Mouse (Mus musculus) kidney, embryonic 15.5 days (tissue): Measurements from ENCODE around the gene D130043K22Rik. TPM values are rescaled to one million over a fixed set of nuclear protein-coding genes. Genes with fewer than 3 reads are reported as not detected.
"Not testable (repeated sequence)": the region's sequence is repeated elsewhere in the genome, so short reads cannot be mapped to it uniquely, and the experiment has no call there.

Source experiments
- ATAC-seq: fragments of 200-750 bp; cut with Nextera tagmentation; replicated peaks from 2 replicates; pipeline ENCODE4 v1.8.0; 2017; ENCODE audit warnings: moderate TSS enrichment; ENCODE audit not compliant: low FRiP score
- H3K27ac ChIP-seq: fragments of 300-500 bp; sonication (generic); 2 replicates; pipeline ENCODE4 v1.5.1; 2015; ENCODE audit warnings: mild to moderate bottlenecking, inconsistent platforms
- H3K27me3 ChIP-seq: fragments of 300-500 bp; sonication (generic); 2 replicates; pipeline ENCODE4 v1.6.1; 2015; ENCODE audit warnings: inconsistent platforms
- H3K36me3 ChIP-seq: fragments of 300-500 bp; sonication (generic); 2 replicates; pipeline ENCODE4 v1.6.1; 2015; ENCODE audit warnings: inconsistent platforms
- H3K4me1 ChIP-seq: fragments of 300-500 bp; sonication (generic); 2 replicates; pipeline ENCODE4 v1.6.1; 2015; ENCODE audit warnings: inconsistent platforms
- H3K4me2 ChIP-seq: fragments of 300-500 bp; sonication (generic); 2 replicates; pipeline ENCODE4 v1.6.1; 2015; ENCODE audit warnings: moderate library complexity, mild to moderate bottlenecking, inconsistent platforms
- H3K4me3 ChIP-seq: fragments of 300-500 bp; sonication (generic); replicated peaks from 2 replicates; pipeline ENCODE4 v1.5.1; 2015; ENCODE audit warnings: mild to moderate bottlenecking, inconsistent platforms
- H3K9ac ChIP-seq: fragments of 300-500 bp; sonication (generic); 2 replicates; pipeline ENCODE4 v1.6.1; 2015; ENCODE audit warnings: mild to moderate bottlenecking, inconsistent platforms
- H3K9me3 ChIP-seq: fragments of 300-500 bp; sonication (generic); replicated peaks from 2 replicates; pipeline ENCODE4 v1.6.1; 2016; ENCODE audit warnings: inconsistent platforms
- WGBS: fragments of 180-500 bp; shearing (Covaris S2); methylation state at CpG from one replicate; pipeline ENCODE4 v1.1.7; 2015; ENCODE audit warnings: mixed read lengths; 5-methylcytosine and 5-hydroxymethylcytosine counted together
- polyA plus RNA-seq: library from polyadenylated mRNA; unstranded; fragments of >200 nt; fragmentation: Nextera tagmentation; extraction: Ambion mirVana; gene quantifications from 2 replicates; pipeline ENCODE4 v1.2.1, GENCODE M21; 2015

D130043K22Rik gene
- polyA plus RNA-seq, 1 experiment from 2014 or later: 0.61 TPM

GRCm38 (mm10) chr13:24816125-24817092 lies 28.5 kb upstream of the D130043K22Rik start:
- Histone ChIP-seq H3K9ac (no peak overlapping the region), H3K4me3 (no peak overlapping the region), H3K9me3 (no peaks in the 10 kb centered on the region), H3K4me2 (no peak overlapping the region), H3K36me3 (peaks cover 54% of the 10 kb centered on the region), H3K27me3 (no peaks in the 10 kb centered on the region), H3K27ac (no peak overlapping the region), H3K4me1 (no peaks in the 10 kb centered on the region)
- ATAC-seq: peak; percentile 84
- 55% methylated on average over 4 of the region's 4 CpGs for WGBS

GRCm38 (mm10) chr13:24819931-24820330 lies 25.0 kb upstream of the D130043K22Rik start:
- no peak overlapping the region for H3K4me2 ChIP-seq
- no peak for ATAC-seq
- WGBS: 79% methylated on average over 1 of the region's 1 CpGs

GRCm38 (mm10) chr13:24822663-24823343 lies 22.1 kb upstream of the D130043K22Rik start:
- no peaks in the 10 kb centered on the region for H3K27me3 ChIP-seq
- no peak overlapping the region for H3K4me2 ChIP-seq
- H3K9me3 ChIP-seq: no peaks in the 10 kb centered on the region
- no peaks in the 10 kb centered on the region for H3K4me1 ChIP-seq
- WGBS: 84% methylated on average over 16 of the region's 16 CpGs
- peaks cover 13% of the 10 kb centered on the region for H3K36me3 ChIP-seq
- H3K9ac ChIP-seq: no peak overlapping the region
- ATAC-seq: no peak
- H3K4me3 ChIP-seq: no peak overlapping the region
- no peak overlapping the region for H3K27ac ChIP-seq

More at GRCm38 (mm10) chr13:24819931-24820330, 25.0 kb upstream of the D130043K22Rik start:
- Histone ChIP-seq H3K27me3 (no peaks in the 10 kb centered on the region), H3K36me3 (peaks cover 25% of the 10 kb centered on the region), H3K4me3 (no peak overlapping the region), H3K4me1 (no peaks in the 10 kb centered on the region), H3K9ac (no peak overlapping the region), H3K9me3 (no peaks in the 10 kb centered on the region), H3K27ac (no peak overlapping the region)

- no peak for ATAC-seq
- no peak overlapping the region for H3K27ac ChIP-seq
- H3K9me3 ChIP-seq: no peaks in the 10 kb centered on the region
- H3K27me3 ChIP-seq: no peaks in the 10 kb centered on the region
- peaks cover under 1% of the 10 kb centered on the region; the same call in 1 of the 2 replicates for H3K36me3 ChIP-seq
- no peak overlapping the region for H3K4me2 ChIP-seq
- WGBS: 91% methylated on average over 4 of the region's 4 CpGs
- H3K9ac ChIP-seq: no peak overlapping the region
- no peaks in the 10 kb centered on the region for H3K4me1 ChIP-seq
- no peak overlapping the region for H3K4me3 ChIP-seq
Observed at GRCm38 (mm10) chr13:24824647-24825046, 20.3 kb upstream of the D130043K22Rik start.

GRCm38 (mm10) chr13:24825587-24825986 lies 19.3 kb upstream of the D130043K22Rik start:
- Histone ChIP-seq H3K36me3 (no peaks in the 10 kb centered on the region), H3K4me3 (no peak overlapping the region), H3K9ac (no peak overlapping the region), H3K9me3 (no peaks in the 10 kb centered on the region), H3K4me2 (no peak overlapping the region), H3K27ac (no peak overlapping the region), H3K27me3 (no peaks in the 10 kb centered on the region), H3K4me1 (0 out of 2 replicates have a peak, but pooled peaks cover 1% of the 10 kb centered on the region)
- ATAC-seq: no peak
- 89% methylated on average over 4 of the region's 4 CpGs for WGBS

GRCm38 (mm10) chr13:24826116-24826515 lies 18.8 kb upstream of the D130043K22Rik start:
- no peaks in the 10 kb centered on the region for H3K9me3 ChIP-seq
- no peaks in the 10 kb centered on the region for H3K27me3 ChIP-seq
- H3K4me3 ChIP-seq: no peak overlapping the region
- H3K4me1 ChIP-seq: 0 out of 2 replicates have a peak, but pooled peaks cover 2% of the 10 kb centered on the region
- H3K9ac ChIP-seq: no peak overlapping the region
- no peaks in the 10 kb centered on the region for H3K36me3 ChIP-seq
- H3K27ac ChIP-seq: no peak overlapping the region
- WGBS: 83% methylated on average over 7 of the region's 7 CpGs
- no peak overlapping the region for H3K4me2 ChIP-seq
- no peak for ATAC-seq

- Histone ChIP-seq H3K36me3 (peaks cover 4% of the 10 kb centered on the region; the same call in 1 of the 2 replicates), H3K27me3 (no peaks in the 10 kb centered on the region), H3K4me3 (peak overlapping the region; percentile 85), H3K4me2 (peak overlapping the region; percentile 65), H3K9me3 (no peaks in the 10 kb centered on the region), H3K9ac (peak overlapping the region; percentile 91), H3K27ac (peak overlapping the region; percentile 86), H3K4me1 (peaks cover 20% of the 10 kb centered on the region)
- no peak for ATAC-seq
- WGBS: 2% methylated on average over 20 of the region's 20 CpGs
Observed at GRCm38 (mm10) chr13:24830756-24831352, 14.1 kb upstream of the D130043K22Rik start.

GRCm38 (mm10) chr13:24831353-24832130 lies 13.4 kb upstream of the D130043K22Rik start, which contains the start of the genes Acot13 and Tdp2:
Acot13 (minus strand) TSS chr13:24831540.
Tdp2 (plus strand) TSS chr13:24831679.
- Histone ChIP-seq H3K4me3 (peak within 1 kb of the TSS; percentile 85), H3K27ac (peak within 1 kb of the TSS; percentile 97), H3K36me3 (peaks cover 6% of the 10 kb centered on the region; the same call in 1 of the 2 replicates), H3K4me2 (peak within 1 kb of the TSS; percentile 65), H3K9me3 (no peaks in the 10 kb centered on the region), H3K27me3 (no peaks in the 10 kb centered on the region), H3K9ac (peak within 1 kb of the TSS; percentile 91), H3K4me1 (peaks cover 20% of the 10 kb centered on the region)
- peak; percentile 97 for ATAC-seq
- WGBS: under 1% methylated on average over 90 of the region's 90 CpGs

GRCm38 (mm10) chr13:24832131-24832810 lies 12.7 kb upstream of the D130043K22Rik start:
- Histone ChIP-seq H3K9ac (peak overlapping the region; percentile 91), H3K4me3 (peak overlapping the region; percentile 85), H3K36me3 (peaks cover 10% of the 10 kb centered on the region), H3K9me3 (no peaks in the 10 kb centered on the region), H3K27me3 (no peaks in the 10 kb centered on the region), H3K4me2 (peak overlapping the region; percentile 65), H3K4me1 (peaks cover 20% of the 10 kb centered on the region), H3K27ac (peak overlapping the region; percentile 97)
- ATAC-seq: peak; percentile 37
- 4% methylated on average over 21 of the region's 21 CpGs for WGBS

GRCm38 (mm10) chr13:24832811-24833155 lies 12.2 kb upstream of the D130043K22Rik start:
- peak overlapping the region; percentile 91 for H3K9ac ChIP-seq
- ATAC-seq: no peak
- H3K4me2 ChIP-seq: peak overlapping the region; percentile 65
- H3K36me3 ChIP-seq: peaks cover 12% of the 10 kb centered on the region
- H3K4me1 ChIP-seq: peaks cover 20% of the 10 kb centered on the region
- H3K9me3 ChIP-seq: no peaks in the 10 kb centered on the region
- no peak overlapping the region for H3K27ac ChIP-seq
- 38% methylated on average over 2 of the region's 2 CpGs for WGBS
- peak overlapping the region; percentile 85 for H3K4me3 ChIP-seq
- H3K27me3 ChIP-seq: no peaks in the 10 kb centered on the region

- H3K36me3 ChIP-seq: peaks cover 44% of the 10 kb centered on the region
- not testable (repeated sequence) for H3K9me3 ChIP-seq, H3K27me3 ChIP-seq, H3K4me2 ChIP-seq, H3K4me3 ChIP-seq, H3K27ac ChIP-seq, H3K9ac ChIP-seq, ATAC-seq
- H3K4me1 ChIP-seq: peaks cover 13% of the 10 kb centered on the region
- 89% methylated on average over 8 of the region's 8 CpGs for WGBS
Observed at GRCm38 (mm10) chr13:24837765-24838164, 7.2 kb upstream of the D130043K22Rik start.
